Mouse (Mus musculus) hindbrain, embryonic 10.5 days (tissue): Measurements from ENCODE around the gene Nelfb. TPM values are rescaled to one million over a fixed set of nuclear protein-coding genes. Genes with fewer than 3 reads are reported as not detected.

ENCODE experiments used
- DNase-seq: peaks from one replicate; pipeline ENCODE4 v3.0.0-alpha.2; 2017; ENCODE audit warnings: low spot score
- H3K27ac ChIP-seq: fragments of 300-500 bp; sonication (generic); 2 replicates; pipeline ENCODE4 v1.5.1; 2016; ENCODE audit warnings: mild to moderate bottlenecking, moderate library complexity
- H3K27me3 ChIP-seq: fragments of 300-500 bp; sonication (generic); 2 replicates; pipeline ENCODE4 v1.6.1; 2016; ENCODE audit warnings: mild to moderate bottlenecking; ENCODE audit not compliant: poor library complexity, insufficient read depth, severe bottlenecking
- H3K36me3 ChIP-seq: fragments of 300-500 bp; sonication (generic); 2 replicates; pipeline ENCODE4 v1.6.1; 2016; ENCODE audit warnings: mild to moderate bottlenecking, moderate library complexity
- H3K4me1 ChIP-seq: fragments of 300-500 bp; sonication (generic); replicated peaks from 2 replicates; pipeline ENCODE4 v1.6.1; 2016; ENCODE audit warnings: mild to moderate bottlenecking
- H3K4me3 ChIP-seq: fragments of 300-500 bp; sonication (generic); 2 replicates; pipeline ENCODE4 v1.5.1; 2016; ENCODE audit warnings: mild to moderate bottlenecking, moderate library complexity
- H3K9me3 ChIP-seq: fragments of 300-500 bp; sonication (generic); 2 replicates; pipeline ENCODE4 v1.6.1; 2016; ENCODE audit warnings: mild to moderate bottlenecking, moderate library complexity
- WGBS: fragments of 180-500 bp; shearing (Covaris S2); methylation state at CpG from one replicate; pipeline ENCODE4 v1.1.7; 2016; 5-methylcytosine and 5-hydroxymethylcytosine counted together
- polyA plus RNA-seq: library from polyadenylated mRNA; unstranded; fragments of >200 nt; fragmentation: Nextera tagmentation; extraction: Ambion mirVana; gene quantifications from 2 replicates; pipeline ENCODE4 v1.2.1, GENCODE M21; 2016

Nelfb gene
- polyA plus RNA-seq, 1 experiment from 2014 or later = 123 TPM

GRCm38 (mm10) chr2:25185625-25186574 lies 25.4 kb downstream of the Nelfb start:
- H3K4me1 ChIP-seq = peaks cover 50% of the 10 kb centered on the region
- H3K9me3 ChIP-seq = no peaks in the 10 kb centered on the region
- peak overlapping the region; percentile 85 for H3K4me3 ChIP-seq
- DNase-seq = peak; percentile 95
- H3K36me3 ChIP-seq = peaks cover 24% of the 10 kb centered on the region
- H3K27ac ChIP-seq = peak overlapping the region; percentile 98
- H3K27me3 ChIP-seq = peaks cover 6% of the 10 kb centered on the region
- under 1% methylated on average over 64 of the region's 64 CpGs for WGBS

- H3K4me3 ChIP-seq = peak overlapping the region; percentile 85
- DNase-seq = no peak
- peaks cover 9% of the 10 kb centered on the region for H3K27me3 ChIP-seq
- WGBS = 95% methylated on average over 7 of the region's 7 CpGs
- peaks cover 62% of the 10 kb centered on the region for H3K4me1 ChIP-seq
- no peaks in the 10 kb centered on the region for H3K9me3 ChIP-seq
- H3K27ac ChIP-seq = peak overlapping the region; percentile 98
- H3K36me3 ChIP-seq = peaks cover 24% of the 10 kb centered on the region
Observed at GRCm38 (mm10) chr2:25184496-25184895, 26.8 kb downstream of the Nelfb start.

GRCm38 (mm10) chr2:25183336-25183735 lies 28.0 kb downstream of the Nelfb start:
- H3K27ac ChIP-seq = peak overlapping the region; percentile 98
- H3K9me3 ChIP-seq = no peaks in the 10 kb centered on the region
- H3K4me1 ChIP-seq = peaks cover 73% of the 10 kb centered on the region
- peaks cover 17% of the 10 kb centered on the region for H3K27me3 ChIP-seq
- peaks cover 24% of the 10 kb centered on the region for H3K36me3 ChIP-seq
- H3K4me3 ChIP-seq = peak overlapping the region; percentile 85
- WGBS = 52% methylated on average over 2 of the region's 2 CpGs
- no peak for DNase-seq

GRCm38 (mm10) chr2:25182664-25183063 lies 28.6 kb downstream of the Nelfb start:
- Histone ChIP-seq H3K4me1 (peaks cover 80% of the 10 kb centered on the region), H3K9me3 (no peaks in the 10 kb centered on the region), H3K4me3 (peak overlapping the region; percentile 85), H3K36me3 (peaks cover 24% of the 10 kb centered on the region), H3K27ac (peak overlapping the region; percentile 98), H3K27me3 (peaks cover 17% of the 10 kb centered on the region)
- WGBS = 12% methylated on average over 6 of the region's 6 CpGs
- DNase-seq = no peak

DNA sequence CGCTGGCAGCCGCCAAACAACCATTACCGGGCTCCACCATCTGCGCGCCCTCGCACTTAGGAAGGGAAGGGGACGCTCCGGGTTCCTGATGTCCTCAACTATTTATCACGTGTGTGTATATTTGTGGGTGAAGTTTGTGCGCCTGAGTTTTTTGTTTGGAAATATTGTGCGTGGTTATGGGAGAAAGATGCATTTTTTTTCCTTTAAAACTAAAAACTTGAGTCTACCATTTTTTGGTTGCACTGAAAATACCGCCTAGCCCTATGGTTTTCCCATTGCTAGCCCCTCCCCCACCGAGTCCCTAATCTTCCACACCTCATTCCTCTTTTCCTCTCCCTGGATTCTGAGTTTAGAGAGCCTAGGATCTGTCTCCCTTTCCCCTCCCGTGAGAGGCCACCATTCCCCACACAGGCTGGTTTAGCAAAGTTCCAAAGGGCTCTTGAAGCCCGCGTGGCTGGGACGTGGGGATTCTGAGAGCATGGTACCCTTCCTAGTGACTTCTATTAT lies 29.3 kb downstream of the Nelfb start:
- Histone ChIP-seq H3K4me3 (peak overlapping the region; percentile 85), H3K36me3 (peaks cover 24% of the 10 kb centered on the region), H3K27me3 (peaks cover 17% of the 10 kb centered on the region), H3K4me1 (peaks cover 84% of the 10 kb centered on the region), H3K9me3 (no peaks in the 10 kb centered on the region), H3K27ac (peak overlapping the region; percentile 98)
- DNase-seq = no peak
- under 1% methylated on average over 17 of the region's 17 CpGs for WGBS

GRCm38 (mm10) chr2:25180973-25181890 lies 30.1 kb downstream of the Nelfb start:
- Histone ChIP-seq H3K36me3 (peaks cover 24% of the 10 kb centered on the region), H3K27me3 (peaks cover 20% of the 10 kb centered on the region), H3K9me3 (no peaks in the 10 kb centered on the region), H3K4me3 (peak overlapping the region; percentile 85), H3K4me1 (peaks cover 84% of the 10 kb centered on the region), H3K27ac (peak overlapping the region; percentile 98)
- DNase-seq = peak; percentile 75
- under 1% methylated on average over 100 of the region's 100 CpGs for WGBS

DNA sequence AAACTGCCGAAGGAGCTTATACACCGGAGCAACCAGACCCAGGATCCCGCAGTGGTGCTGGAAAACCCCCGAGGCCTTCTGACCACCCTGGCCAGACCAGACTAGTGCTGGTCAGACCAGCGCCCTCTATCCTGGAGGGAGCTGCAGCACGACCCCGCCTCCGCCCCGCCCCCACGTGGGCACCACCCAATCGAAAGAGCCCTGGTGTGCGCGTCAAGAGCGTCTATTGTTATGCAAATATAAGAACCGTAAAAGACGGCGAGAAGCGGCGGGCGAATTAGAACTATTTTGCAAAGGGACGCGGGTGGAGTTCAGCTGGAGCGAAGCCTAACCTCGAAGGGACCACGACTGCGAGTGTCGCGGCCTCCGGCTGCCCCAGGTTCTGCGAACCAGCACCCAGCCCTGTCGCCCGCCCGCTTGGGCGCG lies 30.8 kb downstream of the Nelfb start, which contains the start of gene Nrarp:
Gene Nrarp (plus strand): TSS at position 281 of the 426 bp plus-strand sequence.
- WGBS = under 1% methylated on average over 35 of the region's 35 CpGs
- peaks cover 84% of the 10 kb centered on the region for H3K4me1 ChIP-seq

GRCm38 (mm10) chr2:25179566-25180217 lies 31.6 kb downstream of the Nelfb start:
- peaks cover 84% of the 10 kb centered on the region for H3K4me1 ChIP-seq
- H3K36me3 ChIP-seq = peaks cover 21% of the 10 kb centered on the region
- H3K27ac ChIP-seq = peak overlapping the region; percentile 98
- H3K4me3 ChIP-seq = peak overlapping the region; percentile 85
- 41% methylated on average over 15 of the region's 15 CpGs for WGBS
- peaks cover 18% of the 10 kb centered on the region for H3K27me3 ChIP-seq
- DNase-seq = no peak
- no peaks in the 10 kb centered on the region for H3K9me3 ChIP-seq

More for the DNA sequence above, 30.8 kb downstream of the Nelfb start, which contains the start of gene Nrarp:
- H3K36me3 ChIP-seq = peaks cover 24% of the 10 kb centered on the region
- H3K4me3 ChIP-seq = peak within 1 kb of the TSS; percentile 85
- H3K27ac ChIP-seq = peak within 1 kb of the TSS; percentile 98
- H3K9me3 ChIP-seq = no peaks in the 10 kb centered on the region
- DNase-seq = peak; percentile 97
- peaks cover 20% of the 10 kb centered on the region for H3K27me3 ChIP-seq

- peaks cover 21% of the 10 kb centered on the region; the same call in 1 of the 2 replicates for H3K27me3 ChIP-seq
- WGBS = 24% methylated on average over 10 of the region's 10 CpGs
Observed at GRCm38 (mm10) chr2:25178285-25178972, 32.9 kb downstream of the Nelfb start.

DNA sequence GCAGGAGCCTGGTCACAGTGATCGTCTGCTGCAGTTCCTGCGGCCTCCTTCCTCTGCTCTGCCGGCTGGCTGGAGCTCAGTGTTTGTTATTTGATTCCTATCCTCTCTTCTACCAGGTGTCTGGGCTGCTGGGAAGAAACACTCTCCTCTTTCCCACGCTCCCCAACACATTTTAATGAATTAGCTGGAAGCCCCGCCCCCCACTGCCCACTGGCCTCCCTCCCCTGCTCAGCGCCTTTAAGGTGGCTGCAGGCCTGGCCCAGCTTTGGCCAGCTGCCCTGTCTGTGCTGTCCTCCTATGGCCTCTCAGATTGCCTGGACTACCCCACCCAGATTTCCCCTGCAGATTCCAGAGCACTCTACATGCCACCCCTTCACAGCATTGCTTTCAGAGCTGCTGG lies 33.6 kb downstream of the Nelfb start:
- whole genome bisulfite sequencing = 2% methylated on average over 6 of the region's 6 CpGs
- Histone ChIP-seq H3K27ac (peak overlapping the region; percentile 98), H3K4me3 (peak overlapping the region; percentile 45), H3K4me1 (peaks cover 80% of the 10 kb centered on the region), H3K27me3 (peaks cover 21% of the 10 kb centered on the region; the same call in 1 of the 2 replicates), H3K36me3 (peaks cover 2% of the 10 kb centered on the region), H3K9me3 (no peaks in the 10 kb centered on the region)
- peak; percentile 76 for DNase-seq

More at GRCm38 (mm10) chr2:25178285-25178972, 32.9 kb downstream of the Nelfb start:
- DNase-seq = peak; percentile 38
- Histone ChIP-seq H3K27ac (peak overlapping the region; percentile 98), H3K4me1 (peaks cover 81% of the 10 kb centered on the region), H3K9me3 (no peaks in the 10 kb centered on the region), H3K36me3 (peaks cover 8% of the 10 kb centered on the region), H3K4me3 (peak overlapping the region; percentile 45)

DNA sequence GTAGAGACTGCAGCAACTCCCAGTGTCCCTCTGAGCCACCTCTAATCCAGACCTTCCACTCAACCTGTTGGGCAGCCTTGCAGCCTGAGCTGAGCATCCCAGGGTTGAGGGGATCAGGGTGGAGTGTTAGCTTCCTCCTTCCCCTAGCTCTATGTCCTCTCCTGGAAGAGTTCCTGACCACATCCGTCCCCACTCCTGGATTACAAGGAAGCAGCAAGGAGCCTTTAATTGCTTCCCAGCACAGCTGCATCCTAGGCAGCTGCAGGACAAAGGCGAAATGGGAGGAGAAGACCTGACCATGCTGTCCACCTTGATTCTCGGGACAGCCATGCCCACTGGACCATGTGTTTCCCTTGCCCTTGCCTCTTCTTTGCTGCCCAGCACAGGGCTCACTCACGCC lies 34.2 kb downstream of the Nelfb start:
- no peaks in the 10 kb centered on the region for H3K36me3 ChIP-seq
- H3K4me1 ChIP-seq = peaks cover 84% of the 10 kb centered on the region
- peak overlapping the region; percentile 98 for H3K27ac ChIP-seq
- 44% methylated on average over 4 of the region's 4 CpGs for WGBS
- H3K27me3 ChIP-seq = peaks cover 21% of the 10 kb centered on the region; the same call in 1 of the 2 replicates
- DNase-seq = no peak
- peak overlapping the region; percentile 45 for H3K4me3 ChIP-seq
- H3K9me3 ChIP-seq = no peaks in the 10 kb centered on the region
